Mouse (Mus musculus) heart, adult 2 months (tissue): ENCODE data around the gene Gm28051.

Source experiments
- CTCF ChIP-seq: fragments of 200-600 bp; IDR thresholded peaks from 2 replicates; pipeline ENCODE4 v1.8.1; 2022; ENCODE audit warnings: antibody characterized with exemption, mild to moderate bottlenecking, moderate library complexity
- EP300 ChIP-seq: fragments of 200-500 bp; IDR thresholded peaks from 2 replicates; pipeline ENCODE4 v1.6.1; 2011; ENCODE audit warnings: low read depth, low read length, control low read depth; ENCODE audit not compliant: insufficient read depth
- POLR2A ChIP-seq: fragments of 200-500 bp; IDR thresholded peaks from 2 replicates; pipeline ENCODE4 v1.6.1; 2011; ENCODE audit warnings: mild to moderate bottlenecking, low read depth, low read length, control low read depth; ENCODE audit not compliant: insufficient read depth

DNA sequence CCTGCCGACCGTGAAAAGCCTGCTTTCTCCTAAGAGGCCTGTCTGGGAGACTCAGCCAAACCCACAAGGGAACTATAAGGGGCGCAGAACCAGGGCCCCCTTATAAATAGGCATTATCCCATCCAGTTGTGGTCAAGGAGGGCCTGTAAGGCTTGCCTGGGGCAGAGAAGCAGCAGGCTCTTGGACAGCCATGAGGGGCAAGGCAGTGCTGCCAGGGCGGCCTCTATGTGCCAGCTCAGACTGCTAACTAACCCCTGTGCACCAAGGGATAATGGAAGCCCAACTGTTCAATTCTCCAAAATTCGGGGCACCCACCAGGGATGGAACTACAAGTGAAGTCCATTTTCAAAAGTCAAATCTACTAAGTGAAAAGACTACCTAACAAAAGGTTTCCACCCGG, 54.1 kb downstream of the Gm28051 start:
- no peak for TF ChIP-seq CTCF
- TF ChIP-seq EP300: no peak
- no peak for TF ChIP-seq POLR2A
